Mouse (Mus musculus) regulatory T cell (primary cell): ENCODE results near the gene Rapgef4.

ENCODE experiments used
- in situ Hi-C: fragments of 300-600 bp; cut with MboI, MseI; formaldehyde crosslinking; loops from one replicate; pipeline ENCODE4 v1.15.1; 2025; ENCODE audit warnings: high pct_unique_total_duplicates

Rapgef4 gene

GRCm38 (mm10) chr2:71980771-71981342, at the start of gene Rapgef4:
Rapgef4 (plus strand) TSS chr2:71981240.
- in situ Hi-C loops, result no loop called here

- in situ Hi-C loops, result loop anchor here (10.0 kb wide), 1 partner anchor 1659 kb away; no protein-coding TSS in a partner anchor
These were observed 47.0 kb upstream of the Rapgef4 start for GRCm38 (mm10) chr2:71934046-71934445.

- in situ Hi-C loops, result loop anchor here (10.0 kb wide), 1 partner anchor 1662 kb away; no protein-coding TSS in a partner anchor
These were observed 44.3 kb upstream of the Rapgef4 start for GRCm38 (mm10) chr2:71936711-71937110.

GRCm38 (mm10) chr2:71937649-71938308, 43.3 kb upstream of the Rapgef4 start:
- in situ Hi-C loops, result loop anchor here (10.0 kb wide), 1 partner anchor 1663 kb away; no protein-coding TSS in a partner anchor

GRCm38 (mm10) chr2:71938716-71939393, 42.2 kb upstream of the Rapgef4 start:
- in situ Hi-C loops, result loop anchor here (10.0 kb wide), 1 partner anchor 1664 kb away; no protein-coding TSS in a partner anchor

GRCm38 (mm10) chr2:71941005-71941720, 39.9 kb upstream of the Rapgef4 start:
- in situ Hi-C loops, result no loop called here

- in situ Hi-C loops, result no loop called here
These were observed 39.3 kb upstream of the Rapgef4 start for GRCm38 (mm10) chr2:71941721-71942087.

GRCm38 (mm10) chr2:71951212-71951611, 29.8 kb upstream of the Rapgef4 start:
- in situ Hi-C loops, result no loop called here

- in situ Hi-C loops, result no loop called here
These were observed 25.4 kb upstream of the Rapgef4 start for GRCm38 (mm10) chr2:71955637-71956036.

- in situ Hi-C loops, result no loop called here
These were observed 24.6 kb upstream of the Rapgef4 start for GRCm38 (mm10) chr2:71956463-71956862.

GRCm38 (mm10) chr2:71957951-71958350, 23.1 kb upstream of the Rapgef4 start:
- in situ Hi-C loops, result no loop called here

GRCm38 (mm10) chr2:71958393-71958792, 22.6 kb upstream of the Rapgef4 start:
- in situ Hi-C loops, result no loop called here

GRCm38 (mm10) chr2:71964216-71964615, 16.8 kb upstream of the Rapgef4 start:
- in situ Hi-C loops, result no loop called here

- in situ Hi-C loops, result no loop called here
These were observed 15.6 kb upstream of the Rapgef4 start for GRCm38 (mm10) chr2:71965476-71965875.

- in situ Hi-C loops, result no loop called here
These were observed 14.3 kb upstream of the Rapgef4 start for GRCm38 (mm10) chr2:71966737-71967136.

- in situ Hi-C loops, result no loop called here
These were observed 13.2 kb upstream of the Rapgef4 start for GRCm38 (mm10) chr2:71967855-71968254.

GRCm38 (mm10) chr2:71973646-71974045, 7.4 kb upstream of the Rapgef4 start:
- in situ Hi-C loops, result no loop called here

GRCm38 (mm10) chr2:71974143-71974846, 6.7 kb upstream of the Rapgef4 start:
- in situ Hi-C loops, result no loop called here

GRCm38 (mm10) chr2:71979981-71980380, 1.1 kb upstream of the Rapgef4 start:
- in situ Hi-C loops, result no loop called here

GRCm38 (mm10) chr2:71981343-71981851, 357 bp downstream of the Rapgef4 start:
- in situ Hi-C loops, result no loop called here

GRCm38 (mm10) chr2:71981896-71982295, 856 bp downstream of the Rapgef4 start:
- in situ Hi-C loops, result no loop called here
